Mouse (Mus musculus): Measurements from ENCODE around the gene Dhh.

GRCm38 (mm10) chr15:98845149-98845548 lies 53.2 kb downstream of the Dhh start:
- TF ChIP-seq EP300 (IDR thresholded peaks at IDR 0.05; ENCODE audit: low read depth) (no peak), CTCF (IDR thresholded peaks at IDR 0.05; ENCODE audit: low read depth) (no peak)

Measured in liver, embryonic 14.5 days (tissue).